Mouse (Mus musculus) olfactory bulb, adult 2 months (tissue): ENCODE results near the gene Tmem74b.

Experiments used
- CTCF ChIP-seq: fragments of 200-500 bp; IDR thresholded peaks from 2 replicates; pipeline ENCODE4 v1.5.1; 2012; ENCODE audit warnings: low read depth, mild to moderate bottlenecking, low read length, moderate library complexity; ENCODE audit not compliant: insufficient read depth
- POLR2A ChIP-seq: fragments of 200-500 bp; IDR thresholded peaks from 2 replicates; pipeline ENCODE4 v1.6.1; 2012; ENCODE audit warnings: mild to moderate bottlenecking, low read depth, low read length, moderate library complexity; ENCODE audit not compliant: insufficient read depth

- TF ChIP-seq CTCF (no peak), POLR2A (no peak)
These were observed 14.7 kb downstream of the Tmem74b start for GRCm38 (mm10) chr2:151716318-151717055.
